Mouse (Mus musculus) urinary bladder, postnatal 36 days (tissue): Measurements from ENCODE around the gene Ocel1.

ENCODE experiments used
- DNase-seq, 2 experiments: peaks; one replicate each; pipeline ENCODE4 v3.0.0; 2022; ENCODE audit warnings: low spot score in 2 of 2, mixed read lengths in 1 of 2

Gene Ocel1

GRCm38 (mm10) chr8:71403107-71403885 is 32.2 kb downstream of the Ocel1 start:
- no peak for DNase-seq

DNA sequence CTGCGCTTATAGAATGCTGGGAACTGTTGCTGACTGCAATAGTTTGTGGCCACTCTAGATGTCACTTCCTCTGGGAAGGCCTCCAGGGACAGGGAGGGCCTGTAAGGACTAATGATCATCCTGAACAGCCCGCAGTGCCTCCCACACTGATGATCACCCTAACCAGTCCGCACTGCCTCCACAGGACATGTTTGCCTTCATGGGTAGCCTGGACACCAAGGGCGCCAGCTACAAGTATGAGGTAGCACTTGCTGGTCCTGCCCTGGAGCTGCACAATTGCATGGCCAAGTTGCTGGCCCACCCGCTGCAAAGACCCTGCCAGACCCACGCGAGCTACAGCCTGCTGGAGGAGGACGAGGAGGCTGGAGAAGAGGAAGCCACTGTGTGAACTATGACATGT is 32.9 kb downstream of the Ocel1 start:
- no peak for DNase-seq

DNA sequence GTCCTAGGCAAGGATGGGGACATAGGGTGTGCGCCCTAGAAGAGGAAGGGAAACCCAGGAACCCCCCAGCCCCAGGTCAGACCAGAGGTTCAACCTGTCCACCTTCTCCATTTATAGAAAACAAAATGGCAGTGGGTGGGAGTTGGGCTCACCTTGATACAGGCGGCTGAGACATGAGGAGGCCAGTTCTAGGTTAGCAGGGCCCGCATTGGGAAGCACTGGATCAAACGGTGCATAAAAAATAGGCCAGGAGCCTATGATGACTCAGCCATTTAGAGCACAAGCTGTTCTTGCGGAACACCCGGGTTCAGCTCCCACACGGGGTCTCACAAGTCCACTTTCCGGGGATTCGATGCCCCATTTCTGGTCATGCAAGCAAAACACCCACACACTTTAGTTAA is 33.9 kb downstream of the Ocel1 start:
- no peak for DNase-seq

GRCm38 (mm10) chr8:71405401-71406098 is 34.5 kb downstream of the Ocel1 start, which contains the start of gene Ankle1:
Gene Ankle1, plus strand, starts transcription at chr8:71406010.
- DNase-seq = peak; percentile 98

DNA sequence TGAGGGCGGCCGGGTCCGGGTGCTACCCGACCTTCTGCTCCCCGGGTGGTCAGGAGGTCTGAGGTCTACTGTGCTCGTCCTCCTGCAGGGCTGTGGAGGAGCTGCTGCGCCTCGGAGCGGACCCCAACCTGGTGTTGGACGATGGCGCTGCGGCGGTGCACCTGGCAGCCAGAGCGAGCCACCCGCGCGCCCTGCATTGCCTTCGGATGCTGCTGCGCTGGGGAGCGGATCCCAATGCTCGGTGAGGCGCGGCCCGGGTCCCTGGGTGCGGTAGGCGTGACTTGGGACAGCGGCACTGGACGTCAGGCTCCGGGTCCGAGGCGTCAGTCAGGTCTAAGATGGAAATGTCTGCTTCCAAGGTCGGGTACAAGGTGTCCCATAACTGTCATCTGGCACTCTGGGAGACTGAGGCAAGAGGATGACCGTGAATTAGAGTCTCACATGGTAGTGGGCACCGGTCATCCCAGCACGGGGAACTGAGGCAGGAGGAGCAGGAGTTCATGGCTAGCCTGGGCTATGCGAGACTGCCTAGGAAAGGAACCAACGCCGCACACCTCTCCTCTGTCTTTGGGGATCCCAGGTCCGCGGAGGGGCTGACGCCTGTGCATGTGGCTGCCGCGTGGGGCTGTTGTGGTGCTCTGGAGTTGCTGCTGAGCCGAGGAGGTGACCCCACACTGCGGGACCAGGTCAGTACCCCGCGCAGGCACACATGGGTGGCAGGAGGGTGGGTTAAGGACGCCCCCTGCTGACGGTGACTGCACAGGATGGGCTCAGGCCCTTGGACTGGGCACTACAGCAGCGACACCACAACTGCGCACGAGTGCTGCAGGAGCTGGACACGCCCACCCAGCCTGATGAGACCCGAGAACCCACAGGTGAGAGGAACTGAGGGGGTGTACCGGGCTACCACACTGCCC is 35.3 kb downstream of the Ocel1 start:
- peak in 1 of 2 experiments; percentile 61 for DNase-seq

- DNase-seq = no peak
These were observed 36.3 kb downstream of the Ocel1 start for GRCm38 (mm10) chr8:71407441-71407840.

DNA sequence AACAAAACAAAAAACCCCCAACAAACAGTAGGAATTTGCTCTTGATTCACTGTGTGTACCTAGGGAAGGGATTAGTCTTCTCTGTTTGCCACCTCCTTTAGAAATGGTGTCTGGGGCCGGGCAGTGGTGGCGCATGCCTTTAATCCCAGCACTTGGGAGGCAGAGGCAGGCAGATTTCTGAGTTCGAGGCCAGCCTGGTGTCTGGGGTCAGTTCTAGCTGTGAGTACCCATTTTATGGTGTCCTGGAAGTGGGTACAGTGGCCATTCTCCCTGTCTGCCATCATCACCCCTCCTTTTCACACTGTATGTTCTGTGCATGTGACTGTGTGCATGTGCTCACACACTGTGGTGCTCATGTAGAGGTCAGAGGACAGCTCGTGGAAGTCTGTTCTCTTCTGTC is 37.1 kb downstream of the Ocel1 start:
- no peak for DNase-seq

DNA sequence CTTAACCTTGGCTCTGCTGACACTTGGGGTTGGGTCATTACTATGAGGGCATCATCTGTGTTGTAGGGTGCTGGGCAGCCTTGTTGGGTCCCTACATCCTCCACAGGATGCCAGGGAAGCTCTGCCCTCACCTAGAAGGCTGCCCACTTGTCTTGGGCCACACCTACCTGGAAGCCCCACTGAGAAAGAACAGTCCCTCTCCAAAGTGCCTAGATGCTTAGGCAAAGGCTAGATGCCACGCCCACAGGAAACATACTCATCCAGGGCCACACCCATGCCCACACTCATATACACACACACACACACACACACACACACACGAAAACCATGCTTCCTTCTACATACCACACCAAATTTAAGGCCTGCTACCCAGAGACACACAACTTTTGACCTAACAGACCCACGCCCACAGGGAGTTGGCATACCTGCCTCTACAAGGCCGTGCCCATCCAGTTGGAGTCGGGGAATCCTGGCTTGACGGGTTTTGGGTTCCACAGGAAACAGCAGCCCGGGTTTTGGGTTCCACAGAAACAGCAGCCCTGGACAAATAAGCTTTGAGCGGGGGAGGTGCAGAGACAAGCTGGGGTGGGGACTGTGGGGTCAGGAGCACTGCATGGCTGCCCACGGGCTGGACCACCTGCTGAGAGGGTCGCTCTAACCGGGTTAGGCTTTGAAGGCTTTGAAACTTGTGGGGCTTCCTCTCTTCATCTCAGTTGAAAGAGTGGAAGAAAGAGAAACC is 40.6 kb downstream of the Ocel1 start:
- no peak for DNase-seq

DNA sequence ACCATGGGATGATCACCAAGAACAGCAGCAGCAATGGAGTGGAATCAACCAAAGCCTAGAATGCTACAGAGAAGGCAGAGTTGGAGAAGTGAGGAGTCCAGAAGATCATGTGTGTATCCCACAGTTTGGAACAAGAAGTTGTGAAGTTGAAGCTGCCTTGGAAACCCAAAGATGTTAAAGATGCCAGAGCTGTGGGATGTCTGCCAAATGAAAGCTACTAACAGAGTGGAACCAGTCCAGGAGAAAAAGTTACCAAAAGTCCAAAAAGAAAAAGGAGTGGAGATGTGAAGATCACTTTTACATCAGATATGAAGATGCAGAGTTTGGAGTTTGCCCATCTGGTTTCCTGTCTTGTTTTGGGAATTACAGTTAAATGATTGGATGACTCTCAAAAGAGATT is 51.0 kb downstream of the Ocel1 start:
- no peak for DNase-seq
